Mouse (Mus musculus) CH12.LX (cell line): ENCODE data around the gene Olfr71. TPM values are rescaled to one million over a fixed set of nuclear protein-coding genes. Genes with fewer than 3 reads are reported as not detected.

Experiments used
- DNase-seq: peaks from one replicate; pipeline ENCODE4 v3.0.0-alpha.2; 2013; ENCODE audit errors: extremely low read depth
- H3K27ac ChIP-seq: 2 replicates; pipeline ENCODE4 v1.5.1; 2012; ENCODE audit warnings: low read depth, mild to moderate bottlenecking, control low read depth, moderate library complexity; ENCODE audit not compliant: insufficient read depth
- H3K27me3 ChIP-seq: replicated peaks from 2 replicates; pipeline ENCODE3; 2012; ENCODE audit warnings: inconsistent platforms
- H3K36me3 ChIP-seq, 2 experiments: replicated peaks in 1 of 2; 2 replicates each; pipeline versions ENCODE3 to v1.6.1; 2012; ENCODE audit warnings: inconsistent platforms in 1 of 2, low read length in 1 of 2, mild to moderate bottlenecking in 1 of 2, mixed read lengths in 1 of 2, moderate library complexity in 1 of 2; ENCODE audit not compliant: control insufficient read depth in 1 of 2, insufficient read depth in 1 of 2
- H3K4me1 ChIP-seq, 2 experiments: 2 replicates each; pipeline ENCODE4 v1.6.1; 2012; ENCODE audit warnings: inconsistent platforms in 1 of 2, moderate library complexity in 1 of 2; ENCODE audit not compliant: insufficient read depth in 2 of 2, control insufficient read depth in 1 of 2
- H3K4me2 ChIP-seq: 2 replicates; pipeline ENCODE4 v1.6.1; 2012; ENCODE audit warnings: low read depth, mild to moderate bottlenecking, control low read depth; ENCODE audit not compliant: poor library complexity, insufficient read depth, severe bottlenecking
- H3K4me3 ChIP-seq, 3 experiments: fragments of 150-350 bp in 1 of 3; sonication (generic) in 1 of 3; replicated peaks in 1 of 3; 2 replicates each; pipeline versions ENCODE3 to v1.5.1; 2011 to 2012; ENCODE audit warnings: low read depth in 2 of 3, low read length in 2 of 3, mild to moderate bottlenecking in 2 of 3, moderate library complexity in 2 of 3, control low read depth in 1 of 3, improper control_type of control experiment in 1 of 3, inconsistent platforms in 1 of 3, mixed read lengths in 1 of 3; ENCODE audit not compliant: poor library complexity in 1 of 3
- H3K79me2 ChIP-seq: replicated peaks from 2 replicates; pipeline ENCODE4 v1.6.1; 2012; ENCODE audit warnings: mild to moderate bottlenecking, moderate library complexity; ENCODE audit not compliant: control insufficient read depth, poor library complexity, insufficient read depth, severe bottlenecking; ENCODE audit errors: extremely low read depth
- H3K9ac ChIP-seq: 2 replicates; pipeline ENCODE4 v1.6.1; 2012; ENCODE audit warnings: low read depth, mild to moderate bottlenecking, control low read depth, moderate library complexity; ENCODE audit not compliant: insufficient read depth
- H3K9me3 ChIP-seq: replicated peaks from 2 replicates; pipeline ENCODE3; 2012; ENCODE audit warnings: low read length, inconsistent platforms, mixed read lengths
- BHLHE40 ChIP-seq: IDR thresholded peaks from 2 replicates; pipeline ENCODE4 v1.6.1; 2011; ENCODE audit warnings: mild to moderate bottlenecking, low read depth, low read length, improper control_type of control experiment
- CHD1 ChIP-seq: IDR thresholded peaks from 2 replicates; pipeline ENCODE4 v1.6.1; 2012; ENCODE audit warnings: low read depth, low read length, improper control_type of control experiment, inconsistent platforms
- CHD2 ChIP-seq: IDR thresholded peaks from 2 replicates; pipeline ENCODE4 v1.6.1; 2011; ENCODE audit warnings: low read length, improper control_type of control experiment
- CTCF ChIP-seq, 2 experiments: IDR thresholded peaks in 1 of 2; conservative IDR thresholded peaks in 1 of 2; 2 replicates each; pipeline ENCODE4 v1.5.1; 2011 to 2012; ENCODE audit warnings: low read depth in 2 of 2, low read length in 2 of 2, improper control_type of control experiment in 1 of 2, inconsistent platforms in 1 of 2, mild to moderate bottlenecking in 1 of 2, moderate library complexity in 1 of 2
- ELF1 ChIP-seq: IDR thresholded peaks from 2 replicates; pipeline ENCODE4 v1.6.1; 2014; ENCODE audit warnings: low read depth, mild to moderate bottlenecking, inconsistent platforms, low read length, improper control_type of control experiment
- EP300 ChIP-seq: IDR thresholded peaks from 2 replicates; pipeline ENCODE4 v1.6.1; 2011; ENCODE audit warnings: low read length, improper control_type of control experiment
- ETS1 ChIP-seq: conservative IDR thresholded peaks from 2 replicates; pipeline ENCODE4 v1.6.1; 2012; ENCODE audit warnings: low read depth, mild to moderate bottlenecking, inconsistent platforms, low read length, improper control_type of control experiment, moderate library complexity
- GABPA ChIP-seq: IDR thresholded peaks from 2 replicates; pipeline ENCODE4 v1.6.1; 2012; ENCODE audit warnings: low read depth, low read length, improper control_type of control experiment, inconsistent platforms; ENCODE audit not compliant: insufficient replicate concordance
- HCFC1 ChIP-seq: IDR thresholded peaks from 2 replicates; pipeline ENCODE4 v1.6.1; 2012; ENCODE audit warnings: low read depth, mild to moderate bottlenecking, inconsistent platforms, low read length, improper control_type of control experiment
- IRF4 ChIP-seq: IDR thresholded peaks from 2 replicates; pipeline ENCODE4 v1.6.1; 2014; ENCODE audit warnings: low read depth, mild to moderate bottlenecking, inconsistent platforms, low read length, improper control_type of control experiment
- KAT2A ChIP-seq: IDR thresholded peaks from 2 replicates; pipeline ENCODE4 v1.6.1; 2012; ENCODE audit warnings: low read length, improper control_type of control experiment, inconsistent platforms; ENCODE audit not compliant: insufficient replicate concordance
- MAX ChIP-seq: IDR thresholded peaks from 2 replicates; pipeline ENCODE4 v1.6.1; 2011; ENCODE audit warnings: low read length, improper control_type of control experiment
- MAZ ChIP-seq: IDR thresholded peaks from 2 replicates; pipeline ENCODE4 v1.6.1; 2012; ENCODE audit warnings: low read depth, mild to moderate bottlenecking, inconsistent platforms, low read length, improper control_type of control experiment, moderate library complexity
- MXI1 ChIP-seq: IDR thresholded peaks from 2 replicates; pipeline ENCODE4 v1.6.1; 2011; ENCODE audit warnings: mild to moderate bottlenecking, low read depth, low read length, improper control_type of control experiment
- MYC ChIP-seq: IDR thresholded peaks from 2 replicates; pipeline ENCODE4 v1.6.1; 2011; ENCODE audit warnings: low read depth, mild to moderate bottlenecking, improper control_type of control experiment, low read length
- NELFE ChIP-seq: IDR thresholded peaks from 2 replicates; pipeline ENCODE4 v1.6.1; 2011; ENCODE audit warnings: low read depth, low read length, improper control_type of control experiment
- NRF1 ChIP-seq: IDR thresholded peaks from 2 replicates; pipeline ENCODE4 v1.6.1; 2014; ENCODE audit warnings: low read depth, mild to moderate bottlenecking, inconsistent platforms, low read length, improper control_type of control experiment, moderate library complexity
- POLR2A ChIP-seq: IDR thresholded peaks from 2 replicates; pipeline ENCODE4 v1.6.1; 2011; ENCODE audit warnings: low read depth, mild to moderate bottlenecking, improper control_type of control experiment, low read length
- RAD21 ChIP-seq: IDR thresholded peaks from 2 replicates; pipeline ENCODE4 v1.6.1; 2011; ENCODE audit warnings: low read depth, mild to moderate bottlenecking, low read length, improper control_type of control experiment, moderate library complexity
- SMC3 ChIP-seq: IDR thresholded peaks from 2 replicates; pipeline ENCODE4 v1.6.1; 2011; ENCODE audit warnings: low read depth, low read length, improper control_type of control experiment
- TBP ChIP-seq: conservative IDR thresholded peaks from 2 replicates; pipeline ENCODE4 v1.6.1; 2011; ENCODE audit warnings: low read depth, low read length, improper control_type of control experiment
- TCF12 ChIP-seq: IDR thresholded peaks from 2 replicates; pipeline ENCODE4 v1.6.1; 2014; ENCODE audit warnings: low read depth, mild to moderate bottlenecking, inconsistent platforms, low read length, improper control_type of control experiment
- USF2 ChIP-seq: conservative IDR thresholded peaks from 2 replicates; pipeline ENCODE4 v1.6.1; 2011; ENCODE audit warnings: low read depth, low read length, improper control_type of control experiment
- ZKSCAN1 ChIP-seq: IDR thresholded peaks from 2 replicates; pipeline ENCODE4 v1.6.1; 2012; ENCODE audit warnings: low read depth, inconsistent platforms, low read length, improper control_type of control experiment, borderline replicate concordance
- ZMIZ1 ChIP-seq: IDR thresholded peaks from 2 replicates; pipeline ENCODE4 v1.6.1; 2012; ENCODE audit warnings: low read depth, mild to moderate bottlenecking, inconsistent platforms, low read length, improper control_type of control experiment
- dilution Hi-C: fragments of 300-500 bp; cut with MboI; formaldehyde crosslinking; loops from 2 replicates; pipeline ENCODE4 v1.14.3; 2020; ENCODE audit warnings: low sequenced_read_pairs; ENCODE audit not compliant: extremely low pct_unique_long_range_greater_than_20kb, extremely low pct_ligation_motif_present
- in situ Hi-C: fragments of 300-500 bp; cut with MboI; formaldehyde crosslinking; loops from 3 replicates; pipeline ENCODE4 v1.14.3; 2019; ENCODE audit warnings: low sequenced_read_pairs, low pct_ligation_motif_present, low pct_unique_long_range_greater_than_20kb, mixed read lengths
- polyA plus RNA-seq: library from polyadenylated mRNA; unstranded; fragments of >175 nt; gene quantifications from 2 replicates; pipeline ENCODE4 v1.2.1, GENCODE M21; 2012; ENCODE audit warnings: low read depth; ENCODE audit not compliant: insufficient read length
- total RNA-seq, 2 experiments: library from RNA; depleted of rRNA; stranded (reverse); fragments of 300-350 nt in 1 of 2; fragments of >200 nt in 1 of 2; gene quantifications; 2 replicates each; pipeline ENCODE4 v1.2.3; 2012 to 2014

Olfr71 gene
- total and polyA plus RNA-seq, 3 experiments = not detected

- dilution Hi-C loops (no loop called here), in situ Hi-C loops (no loop called here)
- H3K4me2 ChIP-seq = peak within 1 kb of the TSS; percentile 82
Observed at GRCm38 (mm10) chr4:43668782-43669427, 41.1 kb downstream of the Olfr71 start, which contains the start of the genes Tmem8b and Fam221b. Gene Tmem8b (plus strand): TSS chr4:43668971. Gene Fam221b (minus strand): TSS chr4:43669145.

GRCm38 (mm10) chr4:43666412-43666811, 43.6 kb downstream of the Olfr71 start:
- dilution Hi-C loops (no loop called here), in situ Hi-C loops (no loop called here)
- peak; percentile 53 to 67 for TF ChIP-seq CTCF (conservative IDR thresholded peaks at IDR 0.05 in 1 of 2, IDR thresholded peaks at IDR 0.05 in 1 of 2; ENCODE audit: low read depth in 2 of 2, low read length in 2 of 2)
- TF ChIP-seq SMC3 = peak; percentile 74
- TF ChIP-seq MAX = no peak
- TF ChIP-seq RAD21 = peak; percentile 48
- DNase-seq = no peak
- peaks cover 0 to 10% of the 10 kb centered on the region in 2 experiments; a peak in 3 of 4 replicates for H3K4me1 ChIP-seq
- H3K79me2 ChIP-seq = no peaks in the 10 kb centered on the region
- H3K9ac ChIP-seq = no peak overlapping the region
- no peaks in the 10 kb centered on the region for H3K36me3 ChIP-seq
- H3K27ac ChIP-seq = no peak overlapping the region
- no peak overlapping the region for H3K4me2 ChIP-seq
- H3K27me3 ChIP-seq = peaks cover 92% of the 10 kb centered on the region
- H3K4me3 ChIP-seq = no peak overlapping the region
- no peaks in the 10 kb centered on the region for H3K9me3 ChIP-seq

More at GRCm38 (mm10) chr4:43668782-43669427, 41.1 kb downstream of the Olfr71 start, which contains the start of the genes Tmem8b and Fam221b:
- peak; percentile 72 for DNase-seq
- peak within 1 kb of the TSS; percentile 37 to 59 (median 54) for H3K4me3 ChIP-seq
- no peak for TF ChIP-seq MYC
- no peak; the same call in 1 of the 2 replicates for TF ChIP-seq ELF1
- TF ChIP-seq CHD2 = no peak
- TF ChIP-seq EP300 = no peak
- TF ChIP-seq NRF1 = peak; percentile 44; the same call in 1 of the 2 replicates
- TF ChIP-seq HCFC1 = no peak
- TF ChIP-seq KAT2A = no peak
- no peak for TF ChIP-seq ETS1
- TF ChIP-seq IRF4 = no peak
- TF ChIP-seq USF2 = no peak
- no peak for TF ChIP-seq SMC3
- TF ChIP-seq MXI1 = no peak
- no peak for TF ChIP-seq CHD1
- no peak for TF ChIP-seq MAZ
- no peak for TF ChIP-seq ZKSCAN1
- TF ChIP-seq NELFE = 0 out of 2 replicates have a peak, but pooled peaks have one; percentile 17
- peak; percentile 20; the same call in 1 of the 2 replicates for TF ChIP-seq BHLHE40
- peak; percentile 72; the same call in 1 of the 2 replicates for TF ChIP-seq ZMIZ1
- no peak for TF ChIP-seq TBP
- 0 out of 2 replicates have a peak, but pooled peaks have one; percentile 21 for TF ChIP-seq TCF12
- TF ChIP-seq POLR2A = peak; percentile 60
- TF ChIP-seq RAD21 = no peak
- no peak for TF ChIP-seq GABPA
- TF ChIP-seq, all 38 proteins: peak for 6
- no peaks in the 10 kb centered on the region for H3K9me3 ChIP-seq
- no peaks in the 10 kb centered on the region for H3K79me2 ChIP-seq
- no peaks in the 10 kb centered on the region for H3K36me3 ChIP-seq
- peak within 1 kb of the TSS; percentile 67 for H3K9ac ChIP-seq
- no peak within 1 kb of the TSS for H3K27ac ChIP-seq
- H3K27me3 ChIP-seq = peaks cover 87% of the 10 kb centered on the region
- H3K4me1 ChIP-seq = peaks cover 0 to 10% of the 10 kb centered on the region in 2 experiments; a peak in 3 of 4 replicates
